Mouse (Mus musculus): ENCODE results near the gene Rab5b. TPM values are rescaled to one million over a fixed set of nuclear protein-coding genes. Genes with fewer than 3 reads are reported as not detected.
"Not testable (repeated sequence)": the region's sequence is repeated elsewhere in the genome, so short reads cannot be mapped to it uniquely, and the experiment has no call there.

The Rab5b gene
- 100 to 1,000 TPM; 113 TPM for total RNA-seq (2021)

DNA sequence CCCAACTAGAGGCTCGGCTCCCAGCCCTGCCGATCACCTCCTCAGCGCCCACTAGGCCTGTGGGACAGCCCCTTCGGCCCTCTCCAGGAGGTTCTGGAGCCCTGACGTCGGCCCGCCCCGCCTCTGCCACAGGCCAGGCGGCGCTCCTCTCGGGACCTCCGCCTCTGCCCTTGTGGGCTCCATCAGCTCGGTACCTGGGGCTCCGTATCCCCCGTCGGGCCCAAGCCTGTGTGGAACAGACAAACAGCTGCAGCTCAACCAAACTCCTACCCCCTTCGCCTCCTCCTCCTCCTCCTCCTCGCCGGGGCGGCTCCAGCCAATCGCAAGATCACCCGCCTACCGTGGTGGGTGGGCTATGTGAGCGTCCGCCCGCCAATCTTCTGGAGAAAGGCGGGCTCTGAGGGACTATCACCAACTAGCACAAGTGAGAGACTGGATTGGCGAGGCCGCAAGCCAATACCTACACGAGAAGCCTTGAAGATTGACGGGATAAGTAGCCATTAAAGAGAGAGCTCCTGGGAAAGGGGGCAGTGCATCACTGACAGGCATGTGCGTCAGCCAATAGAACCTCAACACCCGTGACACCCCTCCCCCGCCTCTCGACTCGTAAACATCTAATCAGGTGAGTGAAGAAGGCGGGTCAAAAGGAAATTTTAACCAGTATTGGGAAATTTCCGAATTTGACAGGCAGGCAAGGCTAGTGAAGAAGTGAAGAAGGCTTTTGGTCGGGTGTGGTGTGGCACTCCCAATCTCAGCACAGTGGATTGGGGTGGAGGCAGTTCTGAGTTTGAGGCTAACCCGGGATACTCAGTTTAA, at the start of gene Rab5b:
Rab5b (minus strand) TSS at position 273 of the 816 bp plus-strand sequence.
- peak; percentile 98 for DNase-seq
- intact Hi-C loops (cut with DNase I): no loop called here

DNA sequence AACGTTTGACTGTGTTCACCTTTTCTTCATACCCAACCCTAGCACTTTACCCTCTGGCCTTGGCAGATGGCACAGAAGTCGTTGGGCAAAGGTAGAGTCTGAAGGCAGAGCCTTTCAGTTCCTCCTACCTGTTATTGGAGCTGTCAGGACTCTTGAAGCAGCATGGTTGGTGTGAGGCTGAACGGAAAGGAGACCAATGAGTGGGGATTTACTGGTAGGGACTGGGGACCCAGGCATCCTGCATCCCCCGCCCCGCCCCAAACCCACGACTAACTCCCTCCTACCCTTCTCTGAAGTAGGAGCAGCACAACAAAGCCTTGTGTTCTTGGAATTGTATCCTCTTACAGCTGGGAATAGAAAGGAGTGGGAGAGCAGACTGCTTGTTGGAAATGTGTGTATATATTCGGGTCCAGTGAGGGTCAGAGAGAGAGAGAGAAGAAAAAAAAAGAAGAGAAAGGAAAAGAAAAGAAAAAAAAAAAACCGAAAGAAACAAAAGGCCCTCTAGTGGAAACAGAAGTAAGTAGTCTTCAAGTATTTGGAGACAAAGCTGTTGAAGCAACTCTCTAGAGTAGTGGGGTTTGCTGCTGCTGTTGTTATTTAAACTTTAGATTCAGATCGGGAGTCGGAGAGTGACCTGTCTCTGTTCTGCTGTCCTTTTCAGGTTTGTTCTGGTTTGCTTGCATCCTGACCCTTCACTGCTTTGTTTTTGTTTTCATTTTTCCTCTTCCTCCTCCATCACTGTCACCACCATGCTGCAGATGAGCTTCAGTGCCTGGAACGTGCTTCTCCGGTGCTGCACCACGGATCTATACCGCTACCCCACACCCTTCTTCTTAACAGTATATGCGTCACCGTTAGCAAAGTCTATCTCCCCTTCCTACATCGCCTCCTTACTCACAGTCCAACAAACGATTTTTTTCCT, 48.9 kb upstream of the Rab5b start, which contains the start of gene Dgka:
Dgka (minus strand) TSS at position 176 of the 922 bp plus-strand sequence.
- no peak for DNase-seq
- intact Hi-C loops (cut with DNase I): no loop called here

DNA sequence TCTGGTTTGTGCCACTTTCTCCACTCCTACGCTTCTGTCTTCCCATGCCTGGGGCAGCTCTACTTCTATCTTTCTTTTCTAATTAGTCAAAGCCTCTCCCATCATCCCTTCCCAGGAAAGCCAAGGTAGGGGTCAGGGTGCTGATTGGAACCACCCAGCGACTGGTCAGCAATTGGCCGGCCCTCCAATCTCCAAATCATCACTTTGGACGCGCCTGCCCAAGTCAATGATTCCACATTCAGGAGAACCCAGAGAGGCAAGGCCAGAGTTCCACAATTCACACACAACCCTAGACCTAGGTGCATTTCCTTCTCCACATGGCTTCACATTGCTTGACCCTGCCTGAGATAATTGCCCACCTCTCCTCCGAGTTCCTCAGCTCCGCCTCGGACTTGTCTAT, 48.1 kb upstream of the Rab5b start:
- intact Hi-C loops (cut with DNase I): no loop called here
- no peak for DNase-seq

DNA sequence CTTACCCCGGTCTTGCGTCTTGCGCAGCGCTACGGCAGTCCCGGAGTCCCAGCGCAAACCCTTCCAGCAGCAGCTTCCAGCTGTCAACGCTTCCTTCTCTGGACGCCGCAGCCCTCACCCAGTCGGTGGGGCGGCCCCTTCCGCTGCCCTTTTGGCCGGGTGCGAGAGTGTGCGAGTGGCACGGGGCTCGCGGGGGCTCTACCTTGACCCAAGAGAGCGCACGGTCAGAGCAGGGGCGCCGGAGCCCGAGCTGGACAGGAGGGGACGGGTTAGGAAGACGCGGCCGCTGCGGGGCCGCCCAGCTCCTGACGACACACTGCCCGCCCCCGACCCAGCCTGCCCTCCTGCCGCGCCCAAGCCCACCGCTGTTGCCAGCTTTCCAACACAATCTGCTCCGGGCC, 47.7 kb upstream of the Rab5b start:
- DNase-seq: peak; percentile 76
- intact Hi-C loops (cut with DNase I): no loop called here

DNA sequence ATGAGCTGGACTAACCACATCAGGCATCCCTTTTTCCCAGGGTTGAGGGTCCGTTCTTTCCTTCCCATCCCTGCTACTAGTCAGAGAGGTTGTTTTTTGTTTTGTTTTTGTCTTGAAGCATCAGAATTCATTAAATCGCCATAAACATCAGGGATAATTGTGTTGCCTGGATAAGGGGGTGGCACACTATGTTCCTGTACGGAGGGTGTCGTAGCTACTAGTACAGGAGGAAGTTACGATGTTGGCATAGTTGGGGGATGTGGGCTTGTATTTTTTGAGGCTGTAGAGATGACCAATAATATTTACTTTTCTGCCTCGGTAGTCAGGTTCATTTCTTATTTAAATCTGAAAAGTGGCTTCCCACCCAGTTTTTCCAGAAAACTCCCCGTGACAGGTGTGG, 47.2 kb upstream of the Rab5b start:
- no peak for DNase-seq
- intact Hi-C loops (cut with DNase I): no loop called here

DNA sequence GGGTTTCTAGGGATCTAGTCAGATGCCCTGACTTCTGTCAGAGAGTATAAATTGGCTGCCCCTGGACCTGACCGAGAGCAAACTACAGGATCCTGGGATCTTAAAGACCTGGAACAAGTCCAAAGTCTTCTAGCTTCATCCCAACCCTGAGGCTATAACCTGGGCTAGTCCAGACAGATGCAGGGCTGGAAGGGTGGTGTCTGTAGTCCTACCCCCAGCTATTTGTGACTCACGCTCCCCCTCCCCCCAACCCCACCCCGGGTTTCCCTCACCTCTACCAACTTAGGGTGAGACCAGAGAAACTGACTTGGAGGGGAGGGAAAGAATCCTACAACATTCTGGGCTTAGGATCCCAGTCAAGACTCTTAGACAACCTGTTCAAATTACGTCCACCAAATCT, 46.6 kb upstream of the Rab5b start:
- no peak for DNase-seq
- intact Hi-C loops (cut with DNase I): no loop called here

DNA sequence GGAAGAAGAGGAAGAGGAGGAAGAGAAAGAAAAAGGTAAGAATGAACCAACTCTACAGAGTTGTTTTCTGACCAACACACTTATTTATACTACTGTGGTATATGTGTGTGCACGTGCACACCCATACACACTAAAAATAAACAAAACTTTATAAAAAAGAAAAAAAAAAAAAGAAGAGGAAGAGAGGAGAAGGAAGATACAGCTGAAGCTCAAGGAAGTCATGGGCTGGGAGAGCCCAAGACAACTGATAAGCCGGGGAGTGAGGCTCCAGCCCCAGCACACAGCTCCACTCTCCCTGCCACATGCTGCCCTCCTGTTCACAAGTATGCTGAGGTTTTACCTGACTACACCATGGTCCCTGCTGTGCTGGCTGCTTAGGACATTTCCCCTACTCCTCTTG, 44.2 kb upstream of the Rab5b start:
- intact Hi-C loops (cut with DNase I): no loop called here

DNA sequence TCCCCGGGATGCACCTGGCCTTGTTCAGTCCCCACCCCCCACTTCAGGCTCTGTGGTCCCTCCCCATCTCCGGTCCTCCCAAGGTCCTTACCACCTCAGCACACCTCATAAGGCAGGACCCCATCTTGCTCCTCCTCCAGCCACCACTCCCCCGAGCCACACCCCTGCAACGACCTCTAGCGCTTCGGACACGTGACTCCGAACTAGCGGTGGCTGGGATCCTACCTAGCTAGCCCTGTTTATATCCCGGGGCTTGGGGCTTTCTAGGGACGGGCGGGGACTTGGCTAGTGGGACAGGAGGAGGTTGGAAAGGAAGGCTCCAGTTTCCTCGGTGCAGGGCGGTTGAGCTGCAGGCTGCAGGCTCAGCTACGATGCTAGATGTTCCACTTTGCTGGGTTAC, 41.4 kb upstream of the Rab5b start:
- intact Hi-C loops (cut with DNase I): no loop called here
- no peak for DNase-seq

More for the DNA sequence above, 44.2 kb upstream of the Rab5b start:
- no peak for DNase-seq

DNA sequence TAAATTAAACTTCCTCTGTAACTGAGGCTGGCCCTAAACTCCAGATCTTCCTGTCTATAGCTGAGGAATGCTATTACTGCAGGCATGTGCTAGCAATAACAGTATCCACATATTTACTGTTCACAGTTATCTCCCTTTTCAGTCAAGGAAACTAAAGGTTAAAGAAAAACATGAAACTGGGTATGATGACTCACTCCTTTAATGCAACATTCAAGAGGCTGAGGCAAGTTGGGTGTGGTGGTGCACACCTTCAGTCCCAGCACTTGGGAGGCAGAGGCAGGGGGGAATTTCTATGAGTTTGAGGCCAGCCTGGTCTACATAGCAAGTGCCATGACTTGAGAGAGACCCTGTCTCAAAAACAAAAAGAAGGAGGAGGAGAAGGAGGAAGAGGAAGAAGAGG, 35.9 kb upstream of the Rab5b start:
- intact Hi-C loops (cut with DNase I): no loop called here
- DNase-seq: no peak

DNA sequence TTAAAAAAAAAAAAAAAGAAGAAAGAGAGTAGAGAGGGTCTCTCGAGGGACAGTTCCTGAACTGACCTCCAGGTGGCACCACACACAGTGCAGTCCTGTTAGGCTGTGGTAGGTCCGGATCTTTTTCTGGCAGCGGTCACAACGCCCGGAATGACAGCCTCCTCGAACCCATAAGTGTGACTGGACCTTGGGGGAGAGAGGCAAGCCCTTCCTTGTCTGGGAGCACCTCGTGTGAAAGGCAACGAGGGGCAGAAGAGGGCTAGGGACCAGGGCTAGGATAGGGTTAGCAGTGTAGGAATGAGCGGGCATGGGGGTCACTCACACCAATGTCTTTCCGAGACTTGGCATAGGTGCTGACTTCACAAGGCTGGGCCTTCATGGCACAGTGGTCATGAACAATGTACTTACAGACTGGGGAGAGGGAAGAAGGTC, 35.0 kb upstream of the Rab5b start:
- peak; percentile 82 for DNase-seq
- intact Hi-C loops (cut with DNase I): no loop called here

DNA sequence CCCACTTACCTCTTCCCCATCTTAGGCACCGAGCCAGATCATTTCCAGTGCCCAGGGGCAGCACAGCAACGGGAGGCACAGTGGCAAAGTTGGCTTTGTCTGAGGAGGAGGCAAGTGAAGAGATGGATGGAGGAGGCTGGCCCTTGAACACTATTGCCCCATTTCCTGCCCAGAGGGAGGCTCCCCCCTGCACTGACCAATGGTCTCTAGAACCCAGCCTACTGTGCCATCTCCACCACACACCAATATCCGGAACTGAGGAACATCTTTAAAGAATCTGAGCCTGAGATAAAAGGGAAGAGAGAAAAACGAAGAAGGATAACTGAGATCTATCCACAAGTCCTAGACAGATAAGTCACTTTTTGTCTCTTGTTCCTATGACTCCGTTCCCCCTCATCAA, 32.0 kb upstream of the Rab5b start:
- intact Hi-C loops (cut with DNase I): no loop called here
- DNase-seq: no peak

DNA sequence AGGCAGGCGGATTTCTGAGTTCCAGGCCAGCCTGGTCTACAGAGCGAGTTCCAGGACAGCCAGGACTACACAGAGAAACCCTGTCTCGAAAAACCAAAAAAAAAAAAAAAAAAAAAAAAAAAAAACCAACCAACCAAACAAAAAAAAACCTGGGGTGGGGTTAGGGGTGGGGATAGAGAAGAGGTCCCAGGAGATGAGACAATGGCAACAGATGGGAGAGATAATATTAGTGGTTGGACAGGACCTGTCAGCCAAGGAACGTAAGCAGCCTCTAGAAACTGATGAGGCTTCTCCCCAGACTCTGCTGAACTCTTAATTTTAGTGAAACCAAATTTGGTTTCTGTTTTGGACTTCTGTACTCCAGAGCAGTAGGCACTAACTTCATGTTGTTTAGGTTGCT, 29.4 kb upstream of the Rab5b start:
- intact Hi-C loops (cut with DNase I); DNase-seq: not testable (repeated sequence)

DNA sequence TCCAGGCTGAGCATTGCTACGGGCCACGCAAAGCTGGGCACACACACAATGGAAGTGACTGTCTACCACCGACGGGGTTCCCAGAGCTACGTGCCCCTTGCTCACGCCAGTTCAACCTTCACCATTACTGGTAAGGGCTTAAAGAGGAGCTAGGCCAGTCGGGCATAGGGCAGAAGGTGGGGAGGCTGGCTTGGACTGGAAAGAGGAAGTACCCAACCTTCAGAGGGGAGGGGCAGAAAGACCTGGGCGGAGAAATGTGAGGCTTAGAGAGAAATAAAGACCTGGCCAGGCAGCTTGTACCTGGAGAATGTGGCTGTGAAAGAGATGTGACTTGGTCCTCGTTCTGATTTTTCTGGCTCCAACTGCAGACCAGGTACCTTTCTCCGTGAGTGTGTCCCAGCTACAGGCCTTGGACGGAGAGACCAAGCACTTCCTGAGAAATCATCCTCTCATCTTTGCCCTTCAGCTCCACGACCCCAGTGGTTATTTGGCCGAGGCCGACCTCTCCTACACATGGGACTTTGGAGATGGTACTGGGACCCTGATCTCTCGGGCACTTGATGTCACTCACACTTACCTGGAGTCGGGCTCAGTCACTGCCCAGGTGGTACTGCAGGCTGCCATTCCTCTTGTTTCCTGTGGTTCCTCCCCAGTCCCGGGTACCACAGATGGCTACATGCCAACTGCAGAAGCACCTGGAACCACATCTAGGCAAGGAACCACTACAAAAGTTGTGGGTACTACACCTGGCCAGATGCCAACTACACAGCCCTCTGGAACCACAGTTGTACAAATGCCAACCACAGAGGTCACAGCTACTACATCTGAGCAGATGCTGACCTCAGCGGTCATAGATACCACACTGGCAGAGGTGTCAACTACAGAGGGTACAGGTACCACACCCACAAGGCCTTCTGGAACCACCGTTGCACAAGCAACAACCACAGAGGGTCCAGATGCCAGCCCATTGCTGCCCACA, 19.8 kb upstream of the Rab5b start:
- no peak for DNase-seq

DNA sequence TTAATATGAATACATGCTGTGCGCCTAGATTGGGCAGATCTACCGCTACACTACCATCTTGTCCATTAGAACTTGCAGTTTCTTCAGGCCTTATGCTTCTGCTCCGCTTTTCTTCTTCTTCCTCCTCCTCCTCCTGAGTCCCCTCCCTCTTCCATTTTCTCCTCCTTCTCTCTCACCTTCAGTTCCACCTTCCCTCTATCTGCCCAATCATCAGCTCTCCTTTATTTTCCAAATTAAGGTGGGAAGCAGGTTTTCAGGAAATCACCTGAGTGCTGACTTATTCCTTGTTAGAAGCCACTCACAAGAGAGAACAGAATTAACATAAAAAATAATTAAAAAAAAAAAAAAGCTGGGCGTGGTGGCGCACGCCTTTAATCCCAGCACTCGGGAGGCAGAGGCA, 15.3 kb upstream of the Rab5b start:
- DNase-seq; intact Hi-C loops (cut with DNase I): not testable (repeated sequence)

More for the DNA sequence above, 19.8 kb upstream of the Rab5b start:
- intact Hi-C loops (cut with DNase I): no loop called here

DNA sequence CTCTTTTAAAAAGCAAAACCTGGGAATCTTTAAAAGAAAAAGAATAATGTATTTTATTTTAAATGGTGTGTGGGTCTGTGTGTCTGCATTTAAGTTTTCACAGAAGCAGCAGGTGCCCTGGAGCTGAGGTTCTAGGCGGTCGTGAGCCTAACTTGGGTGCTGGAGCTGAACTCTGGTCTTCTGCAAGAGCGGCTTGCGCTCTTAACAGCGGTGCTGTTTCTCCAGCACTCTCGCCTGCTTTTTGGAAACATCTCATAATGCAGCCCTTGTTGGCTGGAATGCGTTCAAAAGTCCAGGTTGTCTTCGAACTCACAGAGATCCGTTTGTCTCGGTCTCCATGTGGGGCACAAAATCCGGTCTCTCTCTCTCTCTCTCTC, 9.2 kb upstream of the Rab5b start:
- DNase-seq: no peak
- intact Hi-C loops (cut with DNase I): no loop called here

DNA sequence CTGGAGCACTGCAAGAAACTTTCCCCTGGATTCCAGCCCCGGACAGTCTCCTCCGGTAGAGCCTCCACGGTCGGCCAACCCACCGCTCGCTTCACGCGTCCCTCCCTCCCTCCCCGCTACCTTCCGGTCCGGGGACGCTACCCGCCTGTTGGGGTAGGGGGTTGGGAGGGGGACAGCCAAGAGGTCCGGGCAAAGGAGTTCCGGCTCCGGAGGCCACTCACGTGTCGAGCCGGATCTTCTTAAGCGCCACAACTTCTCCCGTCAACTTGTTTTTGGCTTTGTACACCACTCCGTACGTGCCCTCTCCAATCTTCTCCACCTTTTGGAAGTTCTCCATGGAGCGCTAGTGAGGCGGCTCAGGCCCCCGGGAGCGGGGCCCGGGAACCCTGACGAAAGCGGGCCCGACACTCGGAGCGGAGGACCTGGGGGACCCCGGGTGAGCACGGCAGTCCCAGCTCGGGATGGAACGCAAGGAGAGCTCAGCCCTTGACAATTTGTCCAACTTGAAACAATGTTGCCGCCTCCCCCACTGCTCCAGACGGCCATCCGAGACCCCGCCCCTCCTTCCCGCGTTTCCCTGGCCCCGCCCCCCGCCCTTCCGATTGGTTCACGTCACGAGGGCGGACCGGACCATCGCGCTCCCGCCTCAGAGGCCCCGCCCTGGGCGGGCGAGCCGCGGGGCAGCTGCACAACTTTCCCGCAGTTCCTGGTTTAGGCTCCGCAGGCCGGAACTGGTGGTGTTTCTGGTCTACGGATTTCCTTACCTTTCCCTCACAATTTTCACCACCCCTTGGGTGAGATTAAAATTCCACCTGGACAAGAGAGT, 8.6 kb upstream of the Rab5b start, which contains the start of gene Cdk2:
Cdk2 (minus strand) TSS at position 541 of the 826 bp plus-strand sequence.
- intact Hi-C loops (cut with DNase I): no loop called here
- DNase-seq: peak; percentile 94

DNA sequence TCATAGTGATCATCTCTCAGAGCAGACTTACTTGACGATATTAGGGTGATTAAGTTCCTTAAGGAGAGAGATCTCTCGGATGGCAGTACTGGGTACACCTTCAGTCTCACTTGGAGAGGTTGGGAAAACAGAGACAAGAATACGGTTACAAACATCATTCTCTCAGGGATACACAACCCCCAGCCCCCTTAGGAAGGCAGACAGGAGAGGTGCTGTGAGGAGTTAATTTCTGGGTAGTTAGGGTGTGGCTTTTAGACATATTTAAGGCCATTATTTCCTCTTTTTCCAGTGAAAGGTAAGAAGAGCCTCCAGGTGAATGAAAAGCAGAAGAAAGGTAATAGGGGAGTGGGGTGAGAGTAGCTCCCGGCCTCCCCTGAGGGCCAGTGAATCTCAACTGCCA, 7.8 kb upstream of the Rab5b start, which contains the start of gene Pmel:
Pmel (plus strand) TSS at position 301 of the 400 bp plus-strand sequence.
- no peak for DNase-seq
- intact Hi-C loops (cut with DNase I): no loop called here

DNA sequence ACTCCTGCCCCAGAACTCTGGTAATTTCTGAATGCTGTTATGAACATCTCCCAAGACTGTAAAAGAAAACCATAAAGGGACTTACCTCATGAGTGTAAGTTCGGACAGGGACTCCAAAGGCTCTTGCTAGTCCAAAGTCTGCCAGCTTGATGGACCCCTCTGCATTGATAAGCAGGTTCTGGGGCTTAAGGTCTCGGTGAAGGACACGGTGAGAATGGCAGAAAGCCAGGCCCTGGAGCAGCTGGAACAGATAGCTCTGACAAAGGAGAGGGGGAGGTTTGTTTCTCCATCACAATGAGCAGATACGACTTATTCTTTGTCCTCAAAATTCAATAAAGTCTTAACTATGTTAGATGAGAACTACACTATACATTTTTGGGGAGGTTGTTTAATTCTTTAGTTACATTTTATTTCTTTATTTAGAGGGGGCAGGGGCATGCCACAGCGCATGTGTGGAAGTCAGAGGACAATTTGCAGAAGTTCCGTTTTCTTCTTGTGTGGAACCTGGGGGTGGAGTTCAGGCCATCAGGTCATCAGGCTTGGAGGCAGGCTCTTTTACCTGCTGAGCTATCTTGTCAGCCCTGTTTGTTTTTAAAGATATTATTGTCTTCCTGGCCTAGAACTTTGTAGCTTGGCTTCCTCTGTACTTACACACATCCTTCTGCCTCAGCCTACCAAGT, 6.4 kb upstream of the Rab5b start:
- DNase-seq: no peak
- intact Hi-C loops (cut with DNase I): no loop called here

DNA sequence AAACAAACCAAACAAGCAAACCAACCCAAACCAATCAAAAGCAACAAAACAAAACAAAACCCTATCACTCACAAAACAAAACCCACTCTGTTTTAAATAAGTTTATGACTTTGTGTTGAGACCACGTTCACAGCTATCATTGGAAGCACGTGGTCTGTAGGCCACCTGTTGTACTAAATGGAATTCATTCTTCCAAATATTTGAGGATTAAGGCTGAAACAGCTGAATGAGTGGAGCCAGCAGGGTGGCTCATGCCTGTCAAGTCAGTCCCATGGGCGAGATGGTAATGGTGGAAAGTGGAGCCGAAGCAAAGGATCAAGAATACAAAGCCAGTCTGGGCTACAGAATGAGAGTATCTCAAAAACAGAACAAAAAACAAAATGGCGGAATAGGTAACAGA, 4.6 kb upstream of the Rab5b start:
- intact Hi-C loops (cut with DNase I): no loop called here
- no peak for DNase-seq

Measured in left cerebral cortex, postnatal 4 days (tissue).